Mouse (Mus musculus): ENCODE results near the gene 6330403K07Rik. TPM values are rescaled to one million over a fixed set of nuclear protein-coding genes. Genes with fewer than 3 reads are reported as not detected.
A peak's percentile ranks its signal among the peaks of the same experiment; 100 is the strongest.

The 6330403K07Rik gene
- polyA plus RNA-seq, 1 experiment from 2014 or later, result 685 TPM

GRCm38 (mm10) chr11:71019201-71020068 lies 13.9 kb downstream of the 6330403K07Rik start, which contains the start of the genes Mis12 and Derl2:
Gene Mis12, plus strand, starts transcription at chr11:71019611.
Gene Derl2, minus strand, starts transcription at chr11:71019841.
- peak within 1 kb of the TSS; percentile 83 for H3K27ac ChIP-seq (ENCODE audit: low read depth, low read length)
- peak; percentile 100 for ATAC-seq
- WGBS, result 0% methylated on average over 70 of the region's 71 CpGs
- peak within 1 kb of the TSS; percentile 76 for H3K4me2 ChIP-seq (ENCODE audit: low read length)
- peak within 1 kb of the TSS; percentile 79 for H3K9ac ChIP-seq (ENCODE audit: low read depth, low read length)
- no peaks in the 10 kb centered on the region for H3K9me3 ChIP-seq (ENCODE audit: control insufficient read depth, low read length)
- H3K36me3 ChIP-seq (ENCODE audit: control insufficient read depth, insufficient read depth, low read length), result no peaks in the 10 kb centered on the region
- H3K4me3 ChIP-seq (ENCODE audit: low read length), result peak within 1 kb of the TSS; percentile 71
- H3K27me3 ChIP-seq (replicated peaks; ENCODE audit: control insufficient read depth, insufficient read depth, low read length), result no peaks in the 10 kb centered on the region
- H3K4me1 ChIP-seq (ENCODE audit: control insufficient read depth, insufficient read depth, low read depth, low read length), result peaks cover 32% of the 10 kb centered on the region

- Histone ChIP-seq H3K4me2 (ENCODE audit: low read length) (peak overlapping the region; percentile 73), H3K4me1 (ENCODE audit: control insufficient read depth, insufficient read depth, low read depth, low read length) (peaks cover 32% of the 10 kb centered on the region), H3K36me3 (ENCODE audit: control insufficient read depth, insufficient read depth, low read length) (0 out of 2 replicates have a peak, but pooled peaks cover 3% of the 10 kb centered on the region), H3K9me3 (ENCODE audit: control insufficient read depth, low read length) (no peaks in the 10 kb centered on the region), H3K27me3 (replicated peaks; ENCODE audit: control insufficient read depth, insufficient read depth, low read length) (no peaks in the 10 kb centered on the region), H3K9ac (ENCODE audit: low read depth, low read length) (peak overlapping the region; percentile 79), H3K27ac (ENCODE audit: low read depth, low read length) (peak overlapping the region; percentile 72), H3K4me3 (ENCODE audit: low read length) (peak overlapping the region; percentile 68)
- 4% methylated on average over 28 of the region's 28 CpGs for WGBS
- ATAC-seq, result no peak
Measured at GRCm38 (mm10) chr11:71018416-71019200, 14.7 kb downstream of the 6330403K07Rik start.

- no peak for ATAC-seq
- Histone ChIP-seq H3K4me2 (ENCODE audit: low read length) (no peak overlapping the region), H3K9me3 (ENCODE audit: control insufficient read depth, low read length) (no peaks in the 10 kb centered on the region)
Measured at GRCm38 (mm10) chr11:71017051-71017450, 16.3 kb downstream of the 6330403K07Rik start.

GRCm38 (mm10) chr11:71012743-71013142 lies 20.6 kb downstream of the 6330403K07Rik start:
- H3K36me3 ChIP-seq (ENCODE audit: control insufficient read depth, insufficient read depth, low read length), result peaks cover 34% of the 10 kb centered on the region
- H3K4me1 ChIP-seq (ENCODE audit: control insufficient read depth, insufficient read depth, low read depth, low read length), result peaks cover 14% of the 10 kb centered on the region
- WGBS, result 97% methylated on average over 7 of the region's 7 CpGs

More at GRCm38 (mm10) chr11:71017051-71017450, 16.3 kb downstream of the 6330403K07Rik start:
- Histone ChIP-seq H3K36me3 (ENCODE audit: control insufficient read depth, insufficient read depth, low read length) (peaks cover 9% of the 10 kb centered on the region; the same call in 1 of the 2 replicates), H3K9ac (ENCODE audit: low read depth, low read length) (no peak overlapping the region), H3K4me1 (ENCODE audit: control insufficient read depth, insufficient read depth, low read depth, low read length) (peaks cover 27% of the 10 kb centered on the region), H3K27ac (ENCODE audit: low read depth, low read length) (no peak overlapping the region), H3K4me3 (ENCODE audit: low read length) (no peak overlapping the region), H3K27me3 (replicated peaks; ENCODE audit: control insufficient read depth, insufficient read depth, low read length) (no peaks in the 10 kb centered on the region)
- WGBS, result 87% methylated on average over 1 of the region's 1 CpGs

GRCm38 (mm10) chr11:71008321-71008720 lies 25.0 kb downstream of the 6330403K07Rik start:
- H3K36me3 ChIP-seq (ENCODE audit: control insufficient read depth, insufficient read depth, low read length), result peaks cover 36% of the 10 kb centered on the region

More at GRCm38 (mm10) chr11:71012743-71013142, 20.6 kb downstream of the 6330403K07Rik start:
- H3K9me3 ChIP-seq (ENCODE audit: control insufficient read depth, low read length), result no peaks in the 10 kb centered on the region
- H3K27me3 ChIP-seq (replicated peaks; ENCODE audit: control insufficient read depth, insufficient read depth, low read length), result no peaks in the 10 kb centered on the region
- no peak overlapping the region for H3K4me3 ChIP-seq (ENCODE audit: low read length)
- H3K4me2 ChIP-seq (ENCODE audit: low read length), result no peak overlapping the region
- ATAC-seq, result no peak
- no peak overlapping the region for H3K9ac ChIP-seq (ENCODE audit: low read depth, low read length)
- no peak overlapping the region for H3K27ac ChIP-seq (ENCODE audit: low read depth, low read length)

GRCm38 (mm10) chr11:71007831-71008230 lies 25.5 kb downstream of the 6330403K07Rik start:
- Histone ChIP-seq H3K9me3 (ENCODE audit: control insufficient read depth, low read length) (no peaks in the 10 kb centered on the region), H3K4me1 (ENCODE audit: control insufficient read depth, insufficient read depth, low read depth, low read length) (peaks cover 10% of the 10 kb centered on the region), H3K36me3 (ENCODE audit: control insufficient read depth, insufficient read depth, low read length) (peaks cover 36% of the 10 kb centered on the region), H3K27ac (ENCODE audit: low read depth, low read length) (no peak overlapping the region), H3K4me3 (ENCODE audit: low read length) (no peak overlapping the region), H3K9ac (ENCODE audit: low read depth, low read length) (no peak overlapping the region), H3K27me3 (replicated peaks; ENCODE audit: control insufficient read depth, insufficient read depth, low read length) (no peaks in the 10 kb centered on the region), H3K4me2 (ENCODE audit: low read length) (no peak overlapping the region)
- no peak for ATAC-seq
- WGBS, result 93% methylated on average over 7 of the region's 7 CpGs

More at GRCm38 (mm10) chr11:71008321-71008720, 25.0 kb downstream of the 6330403K07Rik start:
- Histone ChIP-seq H3K4me3 (ENCODE audit: low read length) (no peak overlapping the region), H3K4me2 (ENCODE audit: low read length) (no peak overlapping the region), H3K4me1 (ENCODE audit: control insufficient read depth, insufficient read depth, low read depth, low read length) (peaks cover 6% of the 10 kb centered on the region), H3K9ac (ENCODE audit: low read depth, low read length) (no peak overlapping the region), H3K27ac (ENCODE audit: low read depth, low read length) (no peak overlapping the region), H3K27me3 (replicated peaks; ENCODE audit: control insufficient read depth, insufficient read depth, low read length) (no peaks in the 10 kb centered on the region), H3K9me3 (ENCODE audit: control insufficient read depth, low read length) (no peaks in the 10 kb centered on the region)
- WGBS, result 96% methylated on average over 3 of the region's 3 CpGs
- ATAC-seq, result no peak

GRCm38 (mm10) chr11:71007026-71007425 lies 26.3 kb downstream of the 6330403K07Rik start:
- no peak for ATAC-seq
- H3K27ac ChIP-seq (ENCODE audit: low read depth, low read length), result no peak overlapping the region
- H3K4me2 ChIP-seq (ENCODE audit: low read length), result no peak overlapping the region
- H3K36me3 ChIP-seq (ENCODE audit: control insufficient read depth, insufficient read depth, low read length), result peaks cover 30% of the 10 kb centered on the region
- peaks cover 13% of the 10 kb centered on the region for H3K4me1 ChIP-seq (ENCODE audit: control insufficient read depth, insufficient read depth, low read depth, low read length)
- H3K27me3 ChIP-seq (replicated peaks; ENCODE audit: control insufficient read depth, insufficient read depth, low read length), result no peaks in the 10 kb centered on the region
- no peak overlapping the region for H3K4me3 ChIP-seq (ENCODE audit: low read length)
- H3K9ac ChIP-seq (ENCODE audit: low read depth, low read length), result no peak overlapping the region
- WGBS, result 92% methylated on average over 6 of the region's 6 CpGs
- H3K9me3 ChIP-seq (ENCODE audit: control insufficient read depth, low read length), result no peaks in the 10 kb centered on the region

GRCm38 (mm10) chr11:71005046-71005445 lies 28.3 kb downstream of the 6330403K07Rik start:
- no peaks in the 10 kb centered on the region for H3K9me3 ChIP-seq (ENCODE audit: control insufficient read depth, low read length)
- H3K36me3 ChIP-seq (ENCODE audit: control insufficient read depth, insufficient read depth, low read length), result peaks cover 18% of the 10 kb centered on the region
- H3K4me2 ChIP-seq (ENCODE audit: low read length), result peak overlapping the region; percentile 56
- H3K27me3 ChIP-seq (replicated peaks; ENCODE audit: control insufficient read depth, insufficient read depth, low read length), result no peaks in the 10 kb centered on the region
- no peak for ATAC-seq
- no peak overlapping the region for H3K27ac ChIP-seq (ENCODE audit: low read depth, low read length)
- no peak overlapping the region for H3K9ac ChIP-seq (ENCODE audit: low read depth, low read length)
- peaks cover 13% of the 10 kb centered on the region for H3K4me1 ChIP-seq (ENCODE audit: control insufficient read depth, insufficient read depth, low read depth, low read length)
- 0 out of 2 replicates have a peak overlapping the region, but pooled peaks have one; percentile 8 for H3K4me3 ChIP-seq (ENCODE audit: low read length)
- WGBS, result 55% methylated on average over 5 of the region's 5 CpGs

All from hindbrain, embryonic 16.5 days (tissue).